Mouse (Mus musculus): ENCODE measurements around the gene Rimklb. TPM values are rescaled to one million over a fixed set of nuclear protein-coding genes. Genes with fewer than 3 reads are reported as not detected.

The Rimklb gene
- total RNA-seq (2023): not detected

DNA sequence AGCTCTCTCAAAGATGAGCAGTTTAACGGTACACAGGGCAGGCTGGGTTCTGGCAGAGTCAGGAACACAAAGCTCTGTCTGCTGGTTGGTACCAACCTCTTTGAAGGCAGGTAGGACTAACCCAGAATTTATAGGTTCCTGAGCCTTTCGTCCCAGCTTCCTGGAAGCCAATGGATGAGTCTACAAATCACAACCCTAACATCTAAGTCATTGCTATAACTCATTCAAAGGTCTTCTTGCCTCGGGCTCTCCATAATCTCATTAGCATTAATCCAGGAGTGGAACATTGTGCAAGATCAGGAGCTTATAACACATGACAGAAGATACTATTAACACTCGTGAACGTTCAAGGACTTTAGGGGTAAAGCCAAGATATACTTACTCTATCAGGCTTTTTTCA is at the start of gene Rimklb:
Rimklb (minus strand) TSS at position 101 of the 400 bp plus-strand sequence.

DNA sequence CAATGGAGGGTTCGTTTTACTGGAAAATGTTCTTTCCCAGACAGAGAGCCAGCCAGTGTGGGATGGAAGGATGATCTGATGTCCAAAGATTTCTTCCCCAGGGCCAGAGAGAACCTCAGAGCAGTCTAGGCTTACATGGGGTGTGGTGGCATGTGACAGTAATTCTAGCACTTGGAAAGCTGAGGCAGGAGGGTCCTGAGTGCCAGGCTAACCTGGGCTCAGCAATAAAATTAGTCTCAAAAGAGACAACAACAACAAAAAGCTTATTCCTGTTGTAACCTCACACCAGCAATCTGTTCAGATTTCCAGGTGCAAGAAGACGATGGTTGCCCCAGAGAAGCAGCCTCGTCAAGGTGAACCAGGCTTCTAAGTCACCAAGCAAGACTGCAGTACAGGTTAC is 7.0 kb upstream of the Rimklb start, which contains the start of gene Mfap5:
Mfap5 (plus strand) TSS at position 301 of the 400 bp plus-strand sequence.

Other genes starting within 250 kb of the Rimklb start
- gene Klrg1, start 215.9 kb downstream of the Rimklb start, total RNA-seq (2023): not detected
- 100 to 1,000 TPM; 112 to 132 TPM for gene M6pr, start 190.0 kb downstream of the Rimklb start, total RNA-seq (2023)
- 10 to 100 TPM; 13.2 to 17.1 TPM for gene Phc1, start 158.2 kb downstream of the Rimklb start, total RNA-seq (2023)
- gene Mfap5, start 7.1 kb upstream of the Rimklb start, total RNA-seq (2023): not detected
- gene Aicda, start 55.0 kb upstream of the Rimklb start, total RNA-seq (2023): not detected
- gene Apobec1, start 103.7 kb upstream of the Rimklb start, total RNA-seq (2023): 10 to 100 TPM; 75.2 to 89.4 TPM
- under 1 TPM; 0.18 to 0.53 TPM for gene Gdf3, start 111.3 kb upstream of the Rimklb start, total RNA-seq (2023)
- gene Dppa3, start 127.6 kb upstream of the Rimklb start, total RNA-seq (2023): not detected
- not detected for gene Nanog, start 208.7 kb upstream of the Rimklb start, total RNA-seq (2023)

Data from neutrophil, adult 59 days (primary cell).